Mouse (Mus musculus): ENCODE data around the gene Ddx50. TPM values are rescaled to one million over a fixed set of nuclear protein-coding genes. Genes with fewer than 3 reads are reported as not detected.
"Not testable (repeated sequence)": the region's sequence is repeated elsewhere in the genome, so short reads cannot be mapped to it uniquely, and the experiment has no call there.

The Ddx50 gene
- total and polyA plus RNA-seq, 2 experiments from 2014 or later = 56.5 to 79.4 TPM

GRCm38 (mm10) chr10:62600056-62600455, 51.0 kb downstream of the Ddx50 start:
- no peak for DNase-seq (ENCODE audit: low spot score)
- no peaks in the 10 kb centered on the region for H3K27me3 ChIP-seq (ENCODE audit: control insufficient read depth, insufficient read depth, low read length)
- ATAC-seq (ENCODE audit: insufficient read depth, low read depth) = no peak
- no peak overlapping the region for H3K9ac ChIP-seq (replicated peaks; ENCODE audit: low read depth, low read length)
- TF ChIP-seq CTCF (IDR thresholded peaks at IDR 0.05; ENCODE audit: low read depth) = no peak
- no peak for TF ChIP-seq EP300 (IDR thresholded peaks at IDR 0.05; ENCODE audit: low read depth)
- no peaks in the 10 kb centered on the region for H3K9me3 ChIP-seq (replicated peaks; ENCODE audit: control insufficient read depth, low read length)
- H3K4me1 ChIP-seq (ENCODE audit: control insufficient read depth, insufficient read depth) = peaks cover 5% of the 10 kb centered on the region; the same call in 1 of the 2 replicates
- H3K4me2 ChIP-seq (ENCODE audit: low read depth, low read length) = no peak overlapping the region
- WGBS = 77% methylated on average over 6 of the region's 6 CpGs
- no peak overlapping the region for H3K4me3 ChIP-seq (ENCODE audit: low read depth, low read length)
- H3K36me3 ChIP-seq (replicated peaks; ENCODE audit: control insufficient read depth, insufficient read depth, low read length) = peaks cover 22% of the 10 kb centered on the region
- H3K27ac ChIP-seq (ENCODE audit: low read depth) = no peak overlapping the region

- H3K36me3 ChIP-seq (replicated peaks; ENCODE audit: control insufficient read depth, insufficient read depth, low read length) = peaks cover 29% of the 10 kb centered on the region
- H3K9ac ChIP-seq (replicated peaks; ENCODE audit: low read depth, low read length); H3K4me2 ChIP-seq (ENCODE audit: low read depth, low read length); H3K27me3 ChIP-seq (ENCODE audit: control insufficient read depth, insufficient read depth, low read length); H3K9me3 ChIP-seq (replicated peaks; ENCODE audit: control insufficient read depth, low read length); H3K4me3 ChIP-seq (ENCODE audit: low read depth, low read length); H3K27ac ChIP-seq (ENCODE audit: low read depth); ATAC-seq (ENCODE audit: insufficient read depth, low read depth); H3K4me1 ChIP-seq (ENCODE audit: control insufficient read depth, insufficient read depth); DNase-seq (ENCODE audit: low spot score): not testable (repeated sequence)
- WGBS = 90% methylated on average over 3 of the region's 3 CpGs
Observed at GRCm38 (mm10) chr10:62599311-62599710, 51.7 kb downstream of the Ddx50 start.

GRCm38 (mm10) chr10:62592496-62592895, 58.5 kb downstream of the Ddx50 start:
- TF ChIP-seq EP300 (IDR thresholded peaks at IDR 0.05; ENCODE audit: low read depth) (no peak), CTCF (IDR thresholded peaks at IDR 0.05; ENCODE audit: low read depth) (no peak)
- no peak overlapping the region for H3K4me2 ChIP-seq (ENCODE audit: low read depth, low read length)
- no peak for DNase-seq (ENCODE audit: low spot score)
- no peak overlapping the region for H3K27ac ChIP-seq (ENCODE audit: low read depth)
- ATAC-seq (ENCODE audit: insufficient read depth, low read depth) = no peak
- no peaks in the 10 kb centered on the region for H3K27me3 ChIP-seq (ENCODE audit: control insufficient read depth, insufficient read depth, low read length)
- no peaks in the 10 kb centered on the region for H3K4me1 ChIP-seq (ENCODE audit: control insufficient read depth, insufficient read depth)
- WGBS = 83% methylated on average over 7 of the region's 7 CpGs
- H3K9ac ChIP-seq (replicated peaks; ENCODE audit: low read depth, low read length) = no peak overlapping the region
- peaks cover 70% of the 10 kb centered on the region for H3K36me3 ChIP-seq (replicated peaks; ENCODE audit: control insufficient read depth, insufficient read depth, low read length)
- H3K9me3 ChIP-seq (replicated peaks; ENCODE audit: control insufficient read depth, low read length) = no peaks in the 10 kb centered on the region
- H3K4me3 ChIP-seq (ENCODE audit: low read depth, low read length) = no peak overlapping the region

DNA sequence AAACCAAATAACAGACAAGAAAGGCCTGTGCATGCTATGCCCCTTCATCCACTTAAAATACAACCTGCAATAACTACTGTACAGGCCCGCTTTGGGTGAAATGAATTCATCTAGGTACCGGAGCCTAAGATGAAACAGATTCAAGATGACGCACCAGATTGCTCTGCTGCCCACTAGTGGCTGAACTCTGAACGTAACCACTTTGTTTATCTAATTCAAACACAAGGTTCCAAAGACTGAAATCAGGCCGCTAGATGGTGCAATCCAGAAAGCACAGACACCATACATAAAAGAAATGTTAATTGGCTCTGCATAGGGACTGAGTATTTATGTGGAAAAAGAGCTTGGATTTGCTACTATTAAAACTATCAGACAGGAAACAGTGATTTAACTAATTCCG, 60.8 kb downstream of the Ddx50 start:
- TF ChIP-seq CTCF (IDR thresholded peaks at IDR 0.05; ENCODE audit: low read depth) (peak; percentile 93), EP300 (IDR thresholded peaks at IDR 0.05; ENCODE audit: low read depth) (no peak)
- no peak overlapping the region for H3K4me2 ChIP-seq (ENCODE audit: low read depth, low read length)
- no peaks in the 10 kb centered on the region for H3K4me1 ChIP-seq (ENCODE audit: control insufficient read depth, insufficient read depth)
- H3K27me3 ChIP-seq (ENCODE audit: control insufficient read depth, insufficient read depth, low read length) = no peaks in the 10 kb centered on the region
- H3K27ac ChIP-seq (ENCODE audit: low read depth) = no peak overlapping the region
- H3K9ac ChIP-seq (replicated peaks; ENCODE audit: low read depth, low read length) = no peak overlapping the region
- no peaks in the 10 kb centered on the region for H3K9me3 ChIP-seq (replicated peaks; ENCODE audit: control insufficient read depth, low read length)
- peak; percentile 85 for DNase-seq (ENCODE audit: low spot score)
- peak; percentile 77 for ATAC-seq (ENCODE audit: insufficient read depth, low read depth)
- H3K4me3 ChIP-seq (ENCODE audit: low read depth, low read length) = no peak overlapping the region
- peaks cover 79% of the 10 kb centered on the region for H3K36me3 ChIP-seq (replicated peaks; ENCODE audit: control insufficient read depth, insufficient read depth, low read length)
- WGBS = 24% methylated on average over 6 of the region's 6 CpGs

- Histone ChIP-seq H3K4me1 (ENCODE audit: control insufficient read depth, insufficient read depth) (no peaks in the 10 kb centered on the region), H3K36me3 (replicated peaks; ENCODE audit: control insufficient read depth, insufficient read depth, low read length) (peaks cover 81% of the 10 kb centered on the region), H3K4me2 (ENCODE audit: low read depth, low read length) (no peak overlapping the region), H3K9ac (replicated peaks; ENCODE audit: low read depth, low read length) (no peak overlapping the region), H3K9me3 (replicated peaks; ENCODE audit: control insufficient read depth, low read length) (no peaks in the 10 kb centered on the region), H3K27me3 (ENCODE audit: control insufficient read depth, insufficient read depth, low read length) (no peaks in the 10 kb centered on the region), H3K4me3 (ENCODE audit: low read depth, low read length) (no peak overlapping the region), H3K27ac (ENCODE audit: low read depth) (no peak overlapping the region)
- ATAC-seq (ENCODE audit: insufficient read depth, low read depth) = no peak; the same call in 1 of the 2 replicates
- DNase-seq (ENCODE audit: low spot score) = no peak
- 54% methylated on average over 4 of the region's 4 CpGs for WGBS
- TF ChIP-seq EP300 (IDR thresholded peaks at IDR 0.05; ENCODE audit: low read depth) (no peak), CTCF (IDR thresholded peaks at IDR 0.05; ENCODE audit: low read depth) (no peak)
Observed at GRCm38 (mm10) chr10:62588616-62589015, 62.4 kb downstream of the Ddx50 start.

- WGBS = 57% methylated on average over 1 of the region's 1 CpGs
- no peak for ATAC-seq (ENCODE audit: insufficient read depth, low read depth)
- peaks cover 72% of the 10 kb centered on the region for H3K36me3 ChIP-seq (replicated peaks; ENCODE audit: control insufficient read depth, insufficient read depth, low read length)
Observed at GRCm38 (mm10) chr10:62583245-62583644, 67.8 kb downstream of the Ddx50 start.

More at GRCm38 (mm10) chr10:62583245-62583644, 67.8 kb downstream of the Ddx50 start:
- H3K27ac ChIP-seq (ENCODE audit: low read depth) = no peak overlapping the region
- H3K4me1 ChIP-seq (ENCODE audit: control insufficient read depth, insufficient read depth) = peaks cover 3% of the 10 kb centered on the region; the same call in 1 of the 2 replicates
- H3K4me2 ChIP-seq (ENCODE audit: low read depth, low read length) = no peak overlapping the region
- DNase-seq (ENCODE audit: low spot score) = no peak
- no peak for TF ChIP-seq EP300 (IDR thresholded peaks at IDR 0.05; ENCODE audit: low read depth)
- H3K4me3 ChIP-seq (ENCODE audit: low read depth, low read length) = no peak overlapping the region
- H3K9ac ChIP-seq (replicated peaks; ENCODE audit: low read depth, low read length) = no peak overlapping the region
- H3K9me3 ChIP-seq (replicated peaks; ENCODE audit: control insufficient read depth, low read length) = no peaks in the 10 kb centered on the region
- H3K27me3 ChIP-seq (ENCODE audit: control insufficient read depth, insufficient read depth, low read length) = no peaks in the 10 kb centered on the region

Measured in heart, postnatal 0 days (tissue).